Mouse (Mus musculus) hindbrain, postnatal 0 days (tissue): ENCODE data around the gene Fbxo17. TPM values are rescaled to one million over a fixed set of nuclear protein-coding genes. Genes with fewer than 3 reads are reported as not detected.
A peak's percentile ranks its signal among the peaks of the same experiment; 100 is the strongest.

ENCODE experiments used
- ATAC-seq: fragments of 200-750 bp; cut with Nextera tagmentation; 2 replicates; pipeline ENCODE4 v1.8.0; 2017; ENCODE audit warnings: mild to moderate bottlenecking, moderate TSS enrichment, moderate library complexity
- DNase-seq: peaks from one replicate; pipeline ENCODE4 v3.0.0-alpha.2; 2015; ENCODE audit warnings: low spot score
- H3K27ac ChIP-seq: fragments of 300-500 bp; sonication (generic); 2 replicates; pipeline ENCODE4 v1.5.1; 2014; ENCODE audit warnings: mild to moderate bottlenecking
- H3K27me3 ChIP-seq: fragments of 300-500 bp; sonication (generic); 2 replicates; pipeline ENCODE4 v1.6.1; 2014; ENCODE audit warnings: low read length, mixed read lengths; ENCODE audit not compliant: insufficient read depth
- H3K36me3 ChIP-seq: fragments of 300-500 bp; sonication (generic); 2 replicates; pipeline ENCODE4 v1.6.1; 2014; ENCODE audit warnings: low read length, mixed read lengths; ENCODE audit not compliant: insufficient read depth
- H3K4me1 ChIP-seq: fragments of 300-500 bp; sonication (generic); 2 replicates; pipeline ENCODE4 v1.6.1; 2014; ENCODE audit warnings: antibody characterized with exemption, low read length, mixed read lengths; ENCODE audit not compliant: insufficient read depth
- H3K4me2 ChIP-seq: fragments of 300-500 bp; sonication (generic); 2 replicates; pipeline ENCODE4 v1.6.1; 2014; ENCODE audit warnings: low read depth, mild to moderate bottlenecking, low read length, moderate library complexity, mixed read lengths
- H3K4me3 ChIP-seq: fragments of 300-500 bp; sonication (generic); 2 replicates; pipeline ENCODE4 v1.5.1; 2014; ENCODE audit warnings: low read length
- H3K9ac ChIP-seq: fragments of 300-500 bp; sonication (generic); replicated peaks from 2 replicates; pipeline ENCODE4 v1.6.1; 2014; ENCODE audit warnings: mild to moderate bottlenecking, low read length, moderate library complexity, mixed read lengths
- H3K9me3 ChIP-seq: fragments of 300-500 bp; sonication (generic); 2 replicates; pipeline ENCODE4 v1.6.1; 2016; ENCODE audit warnings: low read length, mixed read lengths
- CTCF ChIP-seq: IDR thresholded peaks from 2 replicates; pipeline ENCODE4 v1.5.1; 2016; ENCODE audit warnings: antibody characterized with exemption, control low read depth, low read depth
- WGBS: fragments of 180-500 bp; shearing (Covaris S2); extraction: QIAGEN DNeasy Blood & Tissue Kit; methylation state at CpG from one replicate; pipeline ENCODE4 v1.1.7; 2014; 5-methylcytosine and 5-hydroxymethylcytosine counted together
- polyA plus RNA-seq: library from polyadenylated mRNA; unstranded; fragments of >200 nt; fragmentation: Nextera tagmentation; extraction: Ambion mirVana; gene quantifications from 2 replicates; pipeline ENCODE4 v1.2.1, GENCODE M21; 2015
- total RNA-seq: library from RNA; depleted of rRNA; stranded (reverse); fragments of >200 nt; gene quantifications from 2 replicates; pipeline ENCODE4 v1.2.3, GENCODE M21; 2014

The Fbxo17 gene
- total and polyA plus RNA-seq, 2 experiments from 2014 or later: 3.7 to 7.7 TPM

DNA sequence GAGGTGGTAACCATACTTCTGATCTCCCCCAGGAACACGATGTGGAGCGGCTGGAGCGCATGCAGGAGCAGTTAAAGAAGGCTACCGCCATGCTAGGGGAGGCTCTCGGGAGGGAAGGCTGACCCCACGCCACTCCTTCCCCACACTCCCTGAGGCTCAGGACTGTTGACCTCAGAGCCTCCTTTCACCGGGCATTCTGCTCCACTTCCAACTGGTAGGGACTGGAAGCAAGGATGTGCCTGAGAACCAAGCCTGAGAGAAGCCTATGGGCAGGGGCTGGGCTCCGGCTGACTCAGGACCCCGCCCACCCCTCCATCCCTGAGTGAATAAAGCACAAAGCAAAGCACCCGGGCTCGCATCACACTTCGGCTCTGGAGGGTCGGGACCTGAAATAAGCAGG is 42.0 kb downstream of the Fbxo17 start:
- H3K4me2 ChIP-seq: no peak overlapping the region
- H3K9ac ChIP-seq: no peak overlapping the region
- peaks cover 21% of the 10 kb centered on the region for H3K36me3 ChIP-seq
- H3K4me3 ChIP-seq: no peak overlapping the region
- no peak for TF ChIP-seq CTCF
- no peak for DNase-seq
- WGBS: 83% methylated on average over 13 of the region's 13 CpGs
- H3K27me3 ChIP-seq: 0 out of 2 replicates have a peak, but pooled peaks cover 4% of the 10 kb centered on the region
- H3K27ac ChIP-seq: no peak overlapping the region
- H3K4me1 ChIP-seq: no peaks in the 10 kb centered on the region
- ATAC-seq: no peak
- H3K9me3 ChIP-seq: no peaks in the 10 kb centered on the region

DNA sequence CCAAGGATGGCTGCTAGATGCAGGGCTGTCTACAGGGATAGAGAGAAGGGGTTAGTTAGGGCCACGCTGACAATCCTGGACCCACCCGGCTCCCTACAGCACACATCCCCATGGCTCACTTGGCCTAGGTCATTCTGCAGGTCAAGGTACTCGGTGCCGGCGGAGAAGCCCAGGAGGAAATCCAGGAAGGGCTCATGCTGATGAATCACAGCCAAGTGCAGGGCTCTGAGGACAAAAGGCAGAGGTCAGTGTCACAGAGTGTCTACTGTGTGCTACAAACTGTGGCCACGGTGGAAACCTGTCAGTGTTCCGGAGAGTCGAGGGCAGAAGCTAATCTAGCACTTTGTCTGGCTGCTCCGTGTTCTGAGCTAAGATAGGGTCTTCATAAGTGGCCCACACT is 45.3 kb downstream of the Fbxo17 start:
- no peak for DNase-seq
- Histone ChIP-seq H3K9me3 (no peaks in the 10 kb centered on the region), H3K4me1 (peaks cover 12% of the 10 kb centered on the region; the same call in 1 of the 2 replicates), H3K4me3 (no peak overlapping the region), H3K9ac (no peak overlapping the region), H3K4me2 (no peak overlapping the region), H3K36me3 (peaks cover 21% of the 10 kb centered on the region), H3K27ac (no peak overlapping the region), H3K27me3 (no peaks in the 10 kb centered on the region)
- no peak for ATAC-seq
- no peak for TF ChIP-seq CTCF
- 94% methylated on average over 9 of the region's 9 CpGs for WGBS

DNA sequence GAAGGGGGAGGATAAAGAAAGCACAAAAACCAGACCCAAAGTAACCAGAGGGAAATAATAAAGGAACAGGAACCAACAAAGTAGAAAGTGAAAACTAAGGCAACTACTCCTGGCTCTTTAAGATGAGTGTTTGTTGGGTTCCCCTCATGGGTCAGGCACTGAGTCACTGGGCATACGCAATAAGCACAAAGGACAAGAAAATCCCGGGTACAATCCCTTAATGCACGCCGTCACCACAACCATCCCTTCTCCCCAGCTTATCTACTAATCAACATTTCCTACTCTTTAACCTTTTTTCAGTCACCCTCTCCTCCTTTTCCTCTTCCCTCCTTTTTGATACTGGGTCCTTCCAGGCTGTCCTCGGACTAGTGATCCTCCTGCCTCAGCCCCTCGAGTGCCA is 48.6 kb downstream of the Fbxo17 start:
- no peak for ATAC-seq
- no peak for DNase-seq
- WGBS: 85% methylated on average over 6 of the region's 6 CpGs
- H3K27me3 ChIP-seq: no peaks in the 10 kb centered on the region
- H3K9ac ChIP-seq: peak overlapping the region; percentile 69; the same call in 1 of the 2 replicates
- TF ChIP-seq CTCF: no peak
- peaks cover 16% of the 10 kb centered on the region for H3K4me1 ChIP-seq
- peaks cover 12% of the 10 kb centered on the region for H3K36me3 ChIP-seq
- peak overlapping the region; percentile 76 for H3K4me2 ChIP-seq
- H3K27ac ChIP-seq: no peak overlapping the region
- H3K9me3 ChIP-seq: no peaks in the 10 kb centered on the region
- peak overlapping the region; percentile 81 for H3K4me3 ChIP-seq

DNA sequence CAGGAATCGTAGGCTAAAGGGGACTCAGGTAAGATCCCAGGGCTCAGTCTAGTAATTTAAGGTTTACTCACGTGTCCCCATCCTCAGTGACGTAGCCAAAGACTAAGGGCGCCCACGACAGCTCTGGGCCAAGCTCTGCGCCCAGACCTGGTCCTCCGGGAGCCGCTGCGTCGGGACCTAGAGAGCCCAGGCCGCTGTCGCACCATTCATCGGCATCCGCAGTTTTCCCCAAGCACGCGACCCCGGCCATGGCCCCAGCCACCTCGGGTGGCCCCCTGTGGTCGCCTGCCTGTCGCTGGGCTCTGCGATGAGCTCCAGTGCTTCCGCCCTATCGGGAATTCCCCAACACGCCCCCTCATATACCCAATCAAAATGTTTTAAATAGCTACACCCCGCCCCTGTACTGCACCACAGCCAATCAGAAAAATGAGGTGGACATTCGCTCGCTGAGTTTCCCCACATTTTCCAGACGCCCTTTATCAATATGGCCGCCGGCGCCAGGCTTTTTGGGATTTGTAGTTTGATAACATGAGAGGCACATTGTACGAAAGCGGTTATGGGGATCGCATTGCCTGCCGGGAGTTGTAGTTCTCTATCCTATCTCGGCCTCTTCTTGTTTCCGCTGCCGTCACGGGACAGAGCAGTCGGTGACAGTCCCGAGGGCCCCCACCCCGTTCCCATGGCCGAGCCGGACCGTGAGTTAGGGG is 49.7 kb downstream of the Fbxo17 start, which contains the start of gene Sirt2:
Gene Sirt2, plus strand, starts transcription at position 563 of the 707 bp plus-strand sequence.
- under 1% methylated on average over 45 of the region's 45 CpGs for WGBS
- H3K4me2 ChIP-seq: peak within 1 kb of the TSS; percentile 76
- H3K9me3 ChIP-seq: no peaks in the 10 kb centered on the region
- DNase-seq (peak; percentile 99), ATAC-seq (peak; percentile 99)
- H3K36me3 ChIP-seq: peaks cover 8% of the 10 kb centered on the region; the same call in 1 of the 2 replicates
- peak within 1 kb of the TSS; percentile 68; the same call in 1 of the 2 replicates for H3K27ac ChIP-seq
- no peaks in the 10 kb centered on the region for H3K27me3 ChIP-seq
- H3K4me1 ChIP-seq: peaks cover 16% of the 10 kb centered on the region
- H3K9ac ChIP-seq: peak within 1 kb of the TSS; percentile 69
- peak within 1 kb of the TSS; percentile 81 for H3K4me3 ChIP-seq
- peak; percentile 19; the same call in 1 of the 2 replicates for TF ChIP-seq CTCF

DNA sequence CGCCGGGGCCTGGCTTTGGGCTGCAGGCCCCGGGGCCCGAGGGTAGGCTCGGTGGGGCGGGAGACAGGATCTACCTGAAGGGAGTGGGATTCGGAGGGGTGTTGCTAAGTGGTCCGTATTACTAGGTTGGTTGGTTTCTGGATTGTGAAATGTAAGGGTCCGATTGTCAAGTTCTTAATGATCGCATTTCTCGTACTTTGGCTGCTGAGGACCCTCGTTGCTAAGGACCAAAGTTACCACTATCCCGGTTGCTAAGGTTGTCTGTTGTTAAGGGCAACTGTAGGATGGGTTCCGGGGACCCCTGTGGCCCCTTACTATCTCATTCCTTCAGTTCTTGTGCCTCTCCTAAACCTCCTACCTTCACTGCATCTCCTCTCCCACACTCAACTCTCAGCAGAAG is 50.3 kb downstream of the Fbxo17 start:
- peak overlapping the region; percentile 81 for H3K4me3 ChIP-seq
- no peak overlapping the region for H3K27ac ChIP-seq
- no peaks in the 10 kb centered on the region for H3K9me3 ChIP-seq
- no peak; the same call in 1 of the 2 replicates for ATAC-seq
- peaks cover 16% of the 10 kb centered on the region for H3K4me1 ChIP-seq
- peak overlapping the region; percentile 67 for H3K9ac ChIP-seq
- peak; percentile 33 for DNase-seq
- 1% methylated on average over 14 of the region's 14 CpGs for WGBS
- no peak for TF ChIP-seq CTCF
- H3K27me3 ChIP-seq: no peaks in the 10 kb centered on the region
- H3K4me2 ChIP-seq: peak overlapping the region; percentile 70
- peaks cover 2% of the 10 kb centered on the region; the same call in 1 of the 2 replicates for H3K36me3 ChIP-seq

DNA sequence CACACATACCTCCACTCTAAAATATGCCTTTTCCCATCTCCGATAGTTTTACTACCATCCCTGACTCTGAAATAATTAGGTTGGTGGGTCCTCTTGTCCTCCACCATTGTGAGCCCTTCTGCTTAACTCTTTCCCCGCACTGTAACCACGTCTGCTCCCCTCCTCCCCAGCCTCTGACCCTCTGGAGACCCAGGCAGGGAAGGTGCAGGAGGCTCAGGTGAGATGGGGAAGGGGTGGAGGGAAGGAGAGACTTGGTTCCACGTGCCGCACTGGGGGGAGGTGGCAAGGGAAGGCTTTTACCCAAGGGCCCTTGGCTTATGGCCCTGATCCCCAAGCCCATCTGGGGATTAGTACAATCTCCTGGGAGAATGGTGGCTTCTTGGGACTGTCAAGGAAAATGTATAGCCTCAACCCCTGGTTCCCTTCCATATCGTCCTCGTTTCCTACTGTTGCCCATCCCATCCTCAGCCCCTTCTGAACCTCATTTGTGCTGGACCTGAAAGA is 50.9 kb downstream of the Fbxo17 start, which contains the start of gene Nfkbib:
Gene Nfkbib, minus strand, starts transcription at position 51 of the 504 bp plus-strand sequence.
- Histone ChIP-seq H3K9me3 (no peaks in the 10 kb centered on the region), H3K27ac (no peak within 1 kb of the TSS), H3K4me3 (peak within 1 kb of the TSS; percentile 81), H3K27me3 (no peaks in the 10 kb centered on the region), H3K9ac (peak within 1 kb of the TSS; percentile 69), H3K36me3 (no peaks in the 10 kb centered on the region; the same call in 1 of the 2 replicates), H3K4me2 (peak within 1 kb of the TSS; percentile 76), H3K4me1 (peaks cover 16% of the 10 kb centered on the region)
- 68% methylated on average over 7 of the region's 7 CpGs for WGBS
- DNase-seq (no peak), ATAC-seq (no peak)
- no peak for TF ChIP-seq CTCF

DNA sequence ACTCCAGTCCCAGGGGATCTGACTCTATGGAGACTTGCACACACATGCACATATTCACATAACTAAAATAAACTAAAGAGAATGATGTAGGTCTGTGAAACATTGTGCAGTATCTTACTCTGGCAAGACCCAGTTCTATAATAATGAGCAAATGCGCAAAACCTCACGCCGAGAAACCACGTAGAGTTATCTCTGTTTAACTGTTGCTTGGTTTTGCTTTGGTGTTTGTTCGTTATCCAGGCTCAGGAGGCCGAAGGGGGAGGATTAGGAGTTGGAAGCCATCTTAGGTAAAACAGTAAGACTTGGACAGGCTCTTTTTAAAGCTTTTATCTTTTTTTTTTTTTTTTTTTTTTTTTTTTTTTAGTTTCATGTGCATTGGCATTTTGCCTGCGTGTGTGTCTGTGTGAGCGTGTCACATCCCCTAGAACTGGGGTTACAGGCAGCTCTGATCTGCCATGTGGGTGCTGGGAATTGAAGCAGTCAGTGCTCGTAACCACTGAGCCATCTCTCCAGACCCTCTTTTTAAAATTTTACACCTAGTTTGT is 52.9 kb downstream of the Fbxo17 start:
- ATAC-seq (no peak), DNase-seq (no peak)
- Histone ChIP-seq H3K4me2 (no peak overlapping the region), H3K4me3 (no peak overlapping the region), H3K27ac (no peak overlapping the region), H3K4me1 (peaks cover 21% of the 10 kb centered on the region), H3K9ac (no peak overlapping the region), H3K27me3 (no peaks in the 10 kb centered on the region), H3K9me3 (no peaks in the 10 kb centered on the region), H3K36me3 (no peaks in the 10 kb centered on the region)
- 85% methylated on average over 9 of the region's 9 CpGs for WGBS
- TF ChIP-seq CTCF: no peak
